Mouse (Mus musculus) E14TG2a.4 (cell line): ENCODE data around the gene Qser1.

Experiments used
- CTCF ChIP-seq: conservative IDR thresholded peaks from 2 replicates; pipeline ENCODE4 v1.5.1; 2014; ENCODE audit warnings: low read length
- NANOG ChIP-seq: IDR thresholded peaks from 2 replicates; pipeline ENCODE4 v1.6.1; 2014; ENCODE audit warnings: borderline replicate concordance, low read length, mixed read lengths
- POU5F1 ChIP-seq: IDR thresholded peaks from 2 replicates; pipeline ENCODE4 v1.6.1; 2014; ENCODE audit warnings: low read length, borderline replicate concordance

DNA sequence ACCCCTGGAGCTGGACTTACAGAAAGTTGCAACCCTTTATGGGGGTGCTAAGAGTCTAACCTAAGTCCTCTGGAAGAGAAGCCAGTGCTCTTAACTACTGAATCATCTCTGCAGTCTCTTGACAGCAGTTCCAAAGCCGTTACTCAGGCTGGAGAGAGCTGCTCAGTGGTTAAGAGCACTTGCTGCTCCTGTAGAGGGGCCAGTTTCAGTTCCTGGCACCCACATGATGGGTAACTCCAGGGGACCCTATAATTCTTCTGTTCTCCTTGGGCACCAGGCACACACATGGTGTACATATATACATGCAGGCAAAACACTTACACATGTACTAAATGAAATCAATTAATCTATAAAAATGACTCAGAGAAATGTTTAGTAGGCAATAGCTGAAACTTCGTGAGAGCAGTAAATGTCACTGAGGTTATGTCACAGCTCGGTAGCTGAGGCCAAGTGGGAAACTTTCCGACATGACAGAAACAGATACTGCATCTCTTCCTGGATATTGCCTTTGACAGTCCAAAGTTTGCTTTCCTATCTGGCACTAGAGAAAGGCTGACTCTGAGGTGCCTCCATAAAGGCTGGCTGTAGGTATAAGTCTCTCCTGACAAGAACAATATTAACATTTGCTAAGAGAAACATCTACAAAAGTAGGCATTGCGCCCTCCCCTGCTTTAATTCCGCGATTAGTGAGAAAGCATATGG lies 76.2 kb downstream of the Qser1 start:
- TF ChIP-seq CTCF (no peak), NANOG (no peak), POU5F1 (no peak)
